Mouse (Mus musculus) testis, adult 2 months (tissue): ENCODE measurements around the gene Tedc1. TPM values are rescaled to one million over a fixed set of nuclear protein-coding genes. Genes with fewer than 3 reads are reported as not detected.

Experiments used
- H3K27ac ChIP-seq: fragments of 200-500 bp; 2 replicates; pipeline ENCODE4 v1.5.1; 2012; ENCODE audit warnings: low read depth, low read length; ENCODE audit not compliant: control insufficient read depth, insufficient read depth
- H3K27me3 ChIP-seq: fragments of 200-500 bp; 2 replicates; pipeline ENCODE4 v1.6.1; 2012; ENCODE audit warnings: mild to moderate bottlenecking, low read length, moderate library complexity; ENCODE audit not compliant: control insufficient read depth, insufficient read depth
- H3K36me3 ChIP-seq: fragments of 200-500 bp; 2 replicates; pipeline ENCODE4 v1.6.1; 2012; ENCODE audit warnings: mild to moderate bottlenecking, low read length; ENCODE audit not compliant: control insufficient read depth, insufficient read depth
- H3K4me1 ChIP-seq: fragments of 200-500 bp; 2 replicates; pipeline ENCODE4 v1.6.1; 2012; ENCODE audit warnings: low read length; ENCODE audit not compliant: control insufficient read depth, insufficient read depth
- H3K4me3 ChIP-seq: fragments of 200-500 bp; 2 replicates; pipeline ENCODE4 v1.5.1; 2012; ENCODE audit warnings: low read depth, mild to moderate bottlenecking, low read length, moderate library complexity, mixed read lengths; ENCODE audit not compliant: control insufficient read depth
- CTCF ChIP-seq: fragments of 200-500 bp; IDR thresholded peaks from 2 replicates; pipeline ENCODE4 v1.5.1; 2012; ENCODE audit warnings: low read depth, mild to moderate bottlenecking, inconsistent platforms, low read length, moderate library complexity; ENCODE audit not compliant: control insufficient read depth, insufficient read depth, insufficient replicate concordance
- POLR2A ChIP-seq: fragments of 200-500 bp; IDR thresholded peaks from 2 replicates; pipeline ENCODE4 v1.6.1; 2012; ENCODE audit warnings: low read depth, mild to moderate bottlenecking, inconsistent platforms, low read length, moderate library complexity; ENCODE audit not compliant: control insufficient read depth
- polyA plus RNA-seq: library from polyadenylated mRNA; depleted of rRNA; stranded (reverse); fragments of >200 nt; gene quantifications from 2 replicates; pipeline ENCODE4 v1.2.3, GENCODE M21; 2012

The Tedc1 gene
- polyA plus RNA-seq, 1 experiment = 46.9 TPM

GRCm38 (mm10) chr12:113156540-113156929 lies 314 bp downstream of the Tedc1 start:
- TF ChIP-seq POLR2A (no peak), CTCF (no peak)
- H3K27me3 ChIP-seq = no peaks in the 10 kb centered on the region
- H3K36me3 ChIP-seq = no peaks in the 10 kb centered on the region; the same call in 1 of the 2 replicates
- H3K27ac ChIP-seq = peak overlapping the region; percentile 70
- H3K4me3 ChIP-seq = peak overlapping the region; percentile 94
- peaks cover 31% of the 10 kb centered on the region for H3K4me1 ChIP-seq

- no peak for TF ChIP-seq POLR2A
- no peak for TF ChIP-seq CTCF
- Histone ChIP-seq H3K27ac (no peak overlapping the region), H3K36me3 (no peaks in the 10 kb centered on the region; the same call in 1 of the 2 replicates)
These were observed 781 bp downstream of the Tedc1 start for GRCm38 (mm10) chr12:113157002-113157401.

DNA sequence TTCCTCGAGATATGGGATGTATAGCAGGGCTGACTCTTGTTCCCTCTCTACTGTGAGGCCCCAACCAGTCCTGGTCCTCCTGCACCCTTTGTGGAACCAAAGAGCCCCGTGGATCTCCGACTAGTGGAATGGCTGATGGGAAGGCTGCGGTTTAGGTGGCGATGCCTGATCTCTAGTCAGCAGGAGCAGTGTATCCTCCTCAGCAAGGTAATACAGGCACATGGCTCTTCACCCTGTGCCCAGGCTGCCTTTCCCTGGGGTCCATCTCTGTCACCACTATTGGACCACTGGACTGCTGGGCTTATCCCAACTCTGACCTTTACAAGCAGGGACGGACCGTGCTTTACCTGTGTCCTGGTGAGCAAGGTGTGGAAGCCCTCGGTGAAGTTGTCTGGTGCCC lies 1.3 kb downstream of the Tedc1 start:
- H3K4me3 ChIP-seq = peak overlapping the region; percentile 94
- H3K27me3 ChIP-seq = no peaks in the 10 kb centered on the region
- H3K4me1 ChIP-seq = peaks cover 23% of the 10 kb centered on the region
- TF ChIP-seq CTCF (no peak), POLR2A (no peak)
- H3K36me3 ChIP-seq = no peaks in the 10 kb centered on the region; the same call in 1 of the 2 replicates
- H3K27ac ChIP-seq = no peak overlapping the region

More at GRCm38 (mm10) chr12:113157002-113157401, 781 bp downstream of the Tedc1 start:
- peak overlapping the region; percentile 94 for H3K4me3 ChIP-seq
- peaks cover 28% of the 10 kb centered on the region for H3K4me1 ChIP-seq
- no peaks in the 10 kb centered on the region for H3K27me3 ChIP-seq

DNA sequence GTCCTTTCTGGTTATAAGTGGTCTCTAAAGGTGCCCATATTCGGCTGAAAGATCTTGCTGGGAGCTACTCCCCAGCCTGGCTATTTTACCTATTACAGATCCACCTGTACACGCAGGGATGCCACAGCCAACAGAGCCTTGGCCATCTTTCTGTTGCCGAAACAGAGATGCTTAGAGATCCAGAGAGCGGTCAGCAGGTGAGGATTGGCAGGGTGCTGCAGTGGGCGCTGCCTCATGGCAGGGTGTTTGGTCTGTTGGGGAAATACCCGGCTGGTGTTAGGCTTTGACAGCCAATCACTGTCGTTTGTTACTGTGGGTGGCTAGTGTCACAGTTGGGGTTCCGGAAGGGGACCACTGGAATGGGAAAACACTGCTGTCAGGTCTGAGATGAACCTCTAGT lies 1.8 kb downstream of the Tedc1 start:
- H3K27ac ChIP-seq = no peak overlapping the region
- TF ChIP-seq POLR2A = no peak
- TF ChIP-seq CTCF = no peak
- no peaks in the 10 kb centered on the region; the same call in 1 of the 2 replicates for H3K36me3 ChIP-seq
- H3K4me1 ChIP-seq = peaks cover 23% of the 10 kb centered on the region
- H3K4me3 ChIP-seq = no peak overlapping the region
- H3K27me3 ChIP-seq = no peaks in the 10 kb centered on the region

DNA sequence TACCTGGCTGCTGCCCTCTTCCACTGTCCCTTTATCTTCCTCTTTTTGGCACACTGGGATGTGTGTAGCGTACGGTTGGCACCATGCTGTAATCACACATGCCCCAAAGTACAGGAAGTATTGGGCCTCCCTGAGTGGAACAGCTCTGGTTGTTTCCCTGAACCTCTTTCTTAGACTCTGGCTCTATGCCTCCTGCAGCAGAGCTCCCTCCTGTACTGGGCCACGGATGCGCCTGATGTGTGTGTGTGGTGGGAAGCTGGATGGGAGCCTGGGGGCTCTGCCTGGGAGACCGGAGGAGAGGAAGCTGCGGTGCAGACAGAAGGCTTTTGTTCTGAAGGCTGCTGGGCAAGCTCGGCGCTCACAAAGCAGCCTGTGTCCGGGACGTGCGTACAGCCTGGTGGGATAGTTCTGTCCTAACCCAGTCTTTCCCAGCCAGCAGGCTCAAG lies 7.4 kb downstream of the Tedc1 start:
- Histone ChIP-seq H3K27ac (no peak overlapping the region), H3K4me3 (no peak overlapping the region), H3K4me1 (no peaks in the 10 kb centered on the region), H3K27me3 (no peaks in the 10 kb centered on the region), H3K36me3 (peaks cover 2% of the 10 kb centered on the region; the same call in 1 of the 2 replicates)
- TF ChIP-seq POLR2A (no peak), CTCF (no peak)

- H3K4me3 ChIP-seq = no peak overlapping the region
- peaks cover 2% of the 10 kb centered on the region; the same call in 1 of the 2 replicates for H3K36me3 ChIP-seq
- no peaks in the 10 kb centered on the region for H3K27me3 ChIP-seq
- H3K4me1 ChIP-seq = no peaks in the 10 kb centered on the region
- no peak overlapping the region for H3K27ac ChIP-seq
- no peak for TF ChIP-seq POLR2A
- no peak for TF ChIP-seq CTCF
These were observed 11.9 kb downstream of the Tedc1 start for GRCm38 (mm10) chr12:113168031-113168536.

DNA sequence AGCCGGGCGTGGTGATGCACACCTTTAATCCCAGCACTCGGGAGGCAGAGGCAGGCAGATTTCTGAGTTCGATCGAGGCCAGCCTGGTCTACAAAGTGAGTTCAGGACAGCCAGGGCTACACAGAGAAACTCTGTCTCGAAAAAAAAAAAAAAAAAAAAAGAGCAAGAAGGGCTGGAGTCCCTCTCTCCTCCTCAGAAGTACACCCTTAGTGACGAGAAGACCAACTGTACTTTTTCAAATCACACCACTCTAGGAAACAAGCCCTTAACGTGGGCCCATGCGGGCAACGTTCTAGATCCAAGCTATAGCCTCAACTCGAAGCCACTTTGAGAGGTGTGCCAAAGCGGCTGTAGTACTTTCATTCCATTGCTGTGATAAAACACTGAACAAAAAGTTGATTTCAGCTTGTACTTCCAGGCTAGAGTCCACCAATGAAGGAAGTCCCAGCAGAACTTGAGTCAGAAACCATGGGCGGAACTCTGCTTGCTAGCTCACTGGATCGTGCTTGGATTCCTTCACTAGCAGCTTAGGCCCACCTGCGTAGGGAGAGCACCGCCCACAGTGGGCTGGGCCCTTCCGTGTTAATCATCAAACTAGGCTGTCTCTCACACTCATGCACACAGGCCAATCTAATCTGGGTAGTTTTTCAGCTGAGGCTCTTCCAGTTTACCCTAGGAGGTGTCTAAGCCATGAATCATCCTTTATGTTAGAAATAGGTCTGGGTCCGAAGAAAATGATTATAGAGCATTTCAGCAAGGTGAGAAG lies 20.9 kb downstream of the Tedc1 start:
- no peaks in the 10 kb centered on the region for H3K36me3 ChIP-seq
- H3K4me1 ChIP-seq = peaks cover 3% of the 10 kb centered on the region
- no peak overlapping the region for H3K4me3 ChIP-seq
- no peaks in the 10 kb centered on the region for H3K27me3 ChIP-seq
- no peak overlapping the region for H3K27ac ChIP-seq
- no peak for TF ChIP-seq CTCF
- no peak for TF ChIP-seq POLR2A

DNA sequence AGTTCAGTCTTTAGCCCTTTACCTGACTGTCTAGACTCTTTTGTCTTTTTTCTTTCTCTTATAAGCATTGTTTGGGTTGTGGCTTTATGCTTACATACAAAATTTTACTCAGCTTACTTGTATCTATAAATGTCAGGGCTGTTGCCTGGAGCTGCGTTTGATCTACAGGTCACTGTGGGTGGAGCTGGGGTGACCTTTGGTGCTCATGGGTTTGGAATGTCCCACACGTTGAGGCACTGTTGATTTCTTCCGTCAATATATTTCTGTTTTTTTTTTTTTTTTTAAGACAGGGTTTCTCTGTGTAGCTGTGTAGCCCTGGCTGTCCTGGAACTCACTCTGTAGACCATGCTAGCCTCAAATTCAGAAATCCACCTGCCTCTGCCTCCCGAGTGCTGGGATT lies 24.8 kb downstream of the Tedc1 start:
- no peaks in the 10 kb centered on the region for H3K27me3 ChIP-seq
- TF ChIP-seq CTCF (no peak), POLR2A (no peak)

More for the DNA sequence above, 24.8 kb downstream of the Tedc1 start:
- Histone ChIP-seq H3K4me1 (peaks cover 6% of the 10 kb centered on the region), H3K27ac (no peak overlapping the region), H3K36me3 (no peaks in the 10 kb centered on the region), H3K4me3 (no peak overlapping the region)
